Mouse (Mus musculus) hindbrain, embryonic 13.5 days (tissue): ENCODE measurements at regions not wholly inside any gene's neighbourhood (a gene's known extent, or its start where the extent isn't known, plus 50 kb on each side); places are given as distances from the start of the nearest gene placed in this dataset.

Experiments
- ATAC-seq: fragments of 200-750 bp; cut with Nextera tagmentation; 2 replicates; pipeline ENCODE4 v1.8.0; 2017; ENCODE audit warnings: moderate TSS enrichment; ENCODE audit not compliant: low FRiP score
- H3K27ac ChIP-seq: fragments of 300-500 bp; sonication (generic); 2 replicates; pipeline ENCODE4 v1.5.1; 2015; ENCODE audit warnings: inconsistent platforms, mild to moderate bottlenecking, moderate library complexity
- H3K27me3 ChIP-seq: fragments of 300-500 bp; sonication (generic); 2 replicates; pipeline ENCODE4 v1.6.1; 2015; ENCODE audit warnings: mild to moderate bottlenecking, inconsistent platforms
- H3K36me3 ChIP-seq: fragments of 300-500 bp; sonication (generic); 2 replicates; pipeline ENCODE4 v1.6.1; 2015; ENCODE audit warnings: mild to moderate bottlenecking, inconsistent platforms
- H3K4me1 ChIP-seq: fragments of 300-500 bp; sonication (generic); replicated peaks from 2 replicates; pipeline ENCODE4 v1.6.1; 2015; ENCODE audit warnings: inconsistent platforms
- H3K4me2 ChIP-seq: fragments of 300-500 bp; sonication (generic); 2 replicates; pipeline ENCODE4 v1.6.1; 2015; ENCODE audit warnings: inconsistent platforms, mild to moderate bottlenecking, moderate library complexity
- H3K4me3 ChIP-seq: fragments of 300-500 bp; sonication (generic); 2 replicates; pipeline ENCODE4 v1.5.1; 2015; ENCODE audit warnings: mild to moderate bottlenecking, inconsistent platforms
- H3K9ac ChIP-seq: fragments of 300-500 bp; sonication (generic); 2 replicates; pipeline ENCODE4 v1.6.1; 2015; ENCODE audit warnings: mild to moderate bottlenecking, inconsistent platforms
- H3K9me3 ChIP-seq: fragments of 300-500 bp; sonication (generic); 2 replicates; pipeline ENCODE4 v1.6.1; 2016; ENCODE audit warnings: inconsistent platforms
- WGBS: fragments of 180-500 bp; shearing (Covaris S2); methylation state at CpG from one replicate; pipeline ENCODE4 v1.1.7; 2015; 5-methylcytosine and 5-hydroxymethylcytosine counted together

- Histone ChIP-seq H3K9me3 (no peaks in the 10 kb centered on the region), H3K9ac (no peak overlapping the region), H3K4me3 (no peak overlapping the region), H3K4me1 (no peaks in the 10 kb centered on the region), H3K36me3 (no peaks in the 10 kb centered on the region), H3K4me2 (no peak overlapping the region), H3K27me3 (no peaks in the 10 kb centered on the region), H3K27ac (no peak overlapping the region)
- 88% methylated on average over 1 of the region's 1 CpGs for WGBS
- no peak for ATAC-seq
Measured at GRCm38 (mm10) chr14:123219590-123219989, 235.8 kb upstream of the Tmtc4 start.

DNA sequence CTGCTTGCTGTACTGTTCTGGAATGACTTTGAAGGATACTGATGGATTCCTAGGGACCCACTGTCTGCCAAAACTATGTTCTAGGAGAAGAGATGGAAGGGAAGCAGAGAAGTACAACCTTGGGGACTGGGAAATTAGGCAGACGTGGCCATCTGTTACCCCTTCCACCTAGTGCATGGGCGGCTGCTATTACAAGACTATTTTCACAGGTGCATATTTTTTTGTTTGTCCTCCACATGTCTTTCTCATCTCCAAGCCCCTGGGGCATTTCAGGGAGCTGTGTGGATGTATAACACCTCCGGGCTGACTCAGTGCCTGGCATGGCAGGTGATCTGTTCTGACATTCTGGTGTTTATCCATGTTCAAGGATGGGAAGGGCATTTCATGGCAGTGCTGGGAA lies 226.4 kb upstream of the Tmtc4 start:
- Histone ChIP-seq H3K9ac (no peak overlapping the region), H3K9me3 (no peaks in the 10 kb centered on the region), H3K36me3 (no peaks in the 10 kb centered on the region), H3K4me2 (no peak overlapping the region), H3K4me1 (no peaks in the 10 kb centered on the region), H3K27me3 (no peaks in the 10 kb centered on the region), H3K4me3 (no peak overlapping the region), H3K27ac (no peak overlapping the region)
- WGBS = 81% methylated on average over 3 of the region's 3 CpGs
- no peak for ATAC-seq

- Histone ChIP-seq H3K4me2 (no peak overlapping the region), H3K27me3 (no peaks in the 10 kb centered on the region), H3K9ac (no peak overlapping the region), H3K9me3 (no peaks in the 10 kb centered on the region), H3K4me1 (peaks cover 21% of the 10 kb centered on the region), H3K27ac (peak overlapping the region; percentile 78; the same call in 1 of the 2 replicates), H3K36me3 (no peaks in the 10 kb centered on the region), H3K4me3 (no peak overlapping the region)
- ATAC-seq = no peak
- 67% methylated on average over 2 of the region's 2 CpGs for WGBS
Measured at GRCm38 (mm10) chr14:123202848-123203247, 219.0 kb upstream of the Tmtc4 start.

- Histone ChIP-seq H3K4me3 (no peak overlapping the region), H3K27me3 (no peaks in the 10 kb centered on the region), H3K27ac (peak overlapping the region; percentile 78), H3K4me1 (peaks cover 21% of the 10 kb centered on the region), H3K4me2 (peak overlapping the region; percentile 26), H3K9me3 (no peaks in the 10 kb centered on the region), H3K9ac (no peak overlapping the region), H3K36me3 (no peaks in the 10 kb centered on the region)
- peak; percentile 38 for ATAC-seq
- 58% methylated on average over 4 of the region's 4 CpGs for WGBS
Measured at GRCm38 (mm10) chr14:123202313-123202712, 218.5 kb upstream of the Tmtc4 start.

GRCm38 (mm10) chr14:123201426-123202274 lies 217.8 kb upstream of the Tmtc4 start:
- no peaks in the 10 kb centered on the region for H3K9me3 ChIP-seq
- peak overlapping the region; percentile 26 for H3K4me2 ChIP-seq
- peak; percentile 85 for ATAC-seq
- peaks cover 21% of the 10 kb centered on the region for H3K4me1 ChIP-seq
- H3K36me3 ChIP-seq = no peaks in the 10 kb centered on the region
- WGBS = 58% methylated on average over 14 of the region's 14 CpGs
- H3K4me3 ChIP-seq = no peak overlapping the region
- H3K27me3 ChIP-seq = no peaks in the 10 kb centered on the region
- peak overlapping the region; percentile 78 for H3K27ac ChIP-seq
- no peak overlapping the region for H3K9ac ChIP-seq

- Histone ChIP-seq H3K27ac (no peak overlapping the region; the same call in 1 of the 2 replicates), H3K9me3 (no peaks in the 10 kb centered on the region), H3K27me3 (no peaks in the 10 kb centered on the region), H3K4me1 (peaks cover 21% of the 10 kb centered on the region), H3K4me2 (no peak overlapping the region), H3K36me3 (no peaks in the 10 kb centered on the region), H3K4me3 (no peak overlapping the region), H3K9ac (no peak overlapping the region)
- ATAC-seq = no peak
- 47% methylated on average over 3 of the region's 3 CpGs for WGBS
Measured at GRCm38 (mm10) chr14:123199111-123199510, 215.3 kb upstream of the Tmtc4 start.

GRCm38 (mm10) chr14:123192574-123192973 lies 208.7 kb upstream of the Tmtc4 start:
- 83% methylated on average over 2 of the region's 2 CpGs for WGBS
- Histone ChIP-seq H3K36me3 (no peaks in the 10 kb centered on the region), H3K4me2 (no peak overlapping the region), H3K27ac (no peak overlapping the region), H3K4me1 (no peaks in the 10 kb centered on the region), H3K9ac (no peak overlapping the region), H3K9me3 (no peaks in the 10 kb centered on the region), H3K4me3 (no peak overlapping the region), H3K27me3 (no peaks in the 10 kb centered on the region)
- ATAC-seq = no peak

DNA sequence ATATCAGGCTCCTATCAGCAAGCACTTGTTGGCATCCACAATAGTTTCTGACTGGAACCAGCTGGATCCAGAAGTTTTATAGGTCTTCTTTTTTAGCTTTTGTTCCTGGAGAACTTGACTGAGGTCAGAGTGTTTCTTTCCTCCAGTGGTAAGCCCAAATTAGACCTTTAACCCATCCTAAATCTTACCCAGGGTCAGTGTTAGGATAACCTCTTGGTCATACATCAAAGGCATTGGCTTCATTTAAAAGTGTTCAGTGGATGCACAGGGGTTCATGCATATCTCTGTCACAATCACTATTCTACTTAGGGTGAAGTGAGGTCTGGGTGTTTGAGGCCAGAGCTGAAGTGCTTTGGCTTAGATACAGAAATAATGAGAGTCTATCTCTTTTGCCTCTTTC lies 206.9 kb upstream of the Tmtc4 start:
- no peaks in the 10 kb centered on the region for H3K9me3 ChIP-seq
- no peak overlapping the region for H3K9ac ChIP-seq
- ATAC-seq = no peak
- no peaks in the 10 kb centered on the region for H3K36me3 ChIP-seq
- no peak overlapping the region for H3K4me2 ChIP-seq
- no peak overlapping the region for H3K4me3 ChIP-seq
- H3K4me1 ChIP-seq = no peaks in the 10 kb centered on the region
- H3K27me3 ChIP-seq = no peaks in the 10 kb centered on the region
- no peak overlapping the region for H3K27ac ChIP-seq

DNA sequence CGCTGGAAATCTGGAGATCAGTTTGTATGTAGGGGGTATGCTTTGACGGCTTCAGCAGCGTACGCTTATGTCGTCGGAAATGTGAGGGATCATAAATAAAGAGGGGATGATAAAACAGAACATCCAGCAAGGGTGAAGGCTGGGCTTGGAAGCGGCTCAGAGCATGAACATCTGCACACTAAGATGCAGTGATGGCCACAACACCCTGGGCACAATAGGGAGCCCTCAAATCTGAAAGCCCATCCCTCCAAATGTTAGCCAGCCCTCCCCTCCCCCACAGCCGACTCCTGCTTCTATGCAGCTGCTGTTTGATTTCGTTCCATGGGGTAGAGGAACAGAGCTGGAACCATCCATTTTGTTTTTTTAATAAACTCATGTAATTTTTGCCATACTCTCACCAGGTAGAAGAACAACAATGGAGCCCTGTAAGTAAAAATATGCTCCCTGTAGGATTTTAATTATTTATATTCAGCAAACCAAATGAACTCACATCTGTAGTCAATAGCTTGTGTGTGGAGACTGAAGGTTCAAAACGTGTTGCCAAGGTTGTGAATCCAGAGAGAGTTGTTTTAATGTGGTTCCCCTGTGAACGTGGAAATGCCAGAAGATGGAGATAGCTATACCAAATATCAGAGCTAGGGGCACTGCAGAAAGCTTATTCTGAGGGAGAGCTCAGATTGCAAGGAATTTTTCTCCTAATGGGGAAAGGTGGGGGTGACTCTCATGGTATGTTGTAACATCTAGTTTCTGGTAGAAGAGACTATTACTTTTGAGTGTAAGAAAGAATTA lies 203.6 kb upstream of the Tmtc4 start:
- H3K9ac ChIP-seq = no peak overlapping the region
- ATAC-seq = no peak
- 65% methylated on average over 11 of the region's 11 CpGs for WGBS

GRCm38 (mm10) chr14:123173183-123173582 lies 189.3 kb upstream of the Tmtc4 start:
- H3K27ac ChIP-seq = no peak overlapping the region
- no peak overlapping the region for H3K9ac ChIP-seq
- H3K4me2 ChIP-seq = no peak overlapping the region
- 25% methylated on average over 2 of the region's 2 CpGs for WGBS
- H3K27me3 ChIP-seq = no peaks in the 10 kb centered on the region
- no peak for ATAC-seq
- H3K36me3 ChIP-seq = no peaks in the 10 kb centered on the region
- no peaks in the 10 kb centered on the region for H3K4me1 ChIP-seq
- no peak overlapping the region for H3K4me3 ChIP-seq
- no peaks in the 10 kb centered on the region for H3K9me3 ChIP-seq

More for the DNA sequence above, 203.6 kb upstream of the Tmtc4 start:
- H3K36me3 ChIP-seq = no peaks in the 10 kb centered on the region
- no peaks in the 10 kb centered on the region for H3K9me3 ChIP-seq
- no peak overlapping the region for H3K4me2 ChIP-seq
- no peak overlapping the region for H3K4me3 ChIP-seq
- no peaks in the 10 kb centered on the region for H3K27me3 ChIP-seq
- no peak overlapping the region for H3K27ac ChIP-seq
- H3K4me1 ChIP-seq = no peaks in the 10 kb centered on the region

- Histone ChIP-seq H3K4me1 (no peaks in the 10 kb centered on the region), H3K9ac (no peak overlapping the region), H3K27me3 (no peaks in the 10 kb centered on the region), H3K4me3 (no peak overlapping the region), H3K9me3 (no peaks in the 10 kb centered on the region), H3K4me2 (no peak overlapping the region), H3K27ac (no peak overlapping the region), H3K36me3 (no peaks in the 10 kb centered on the region)
- ATAC-seq = no peak
- 73% methylated on average over 1 of the region's 1 CpGs for WGBS
Measured at GRCm38 (mm10) chr14:123171865-123172264, 188.0 kb upstream of the Tmtc4 start.

GRCm38 (mm10) chr14:123163842-123164241 lies 180.0 kb upstream of the Tmtc4 start:
- H3K4me3 ChIP-seq = no peak overlapping the region
- WGBS = 56% methylated on average over 4 of the region's 4 CpGs
- no peak overlapping the region for H3K27ac ChIP-seq
- no peaks in the 10 kb centered on the region for H3K36me3 ChIP-seq
- no peak for ATAC-seq
- no peak overlapping the region for H3K4me2 ChIP-seq
- H3K27me3 ChIP-seq = no peaks in the 10 kb centered on the region
- H3K9ac ChIP-seq = no peak overlapping the region
- H3K4me1 ChIP-seq = no peaks in the 10 kb centered on the region
- no peaks in the 10 kb centered on the region for H3K9me3 ChIP-seq
